Mouse (Mus musculus) cerebellum, adult 2 months (tissue): ENCODE data around the gene Sertad1.
A peak's percentile ranks its signal among the peaks of the same experiment; 100 is the strongest.

Experiments
- CTCF ChIP-seq: fragments of 200-500 bp; IDR thresholded peaks from 2 replicates; pipeline ENCODE4 v1.5.1; 2011; ENCODE audit warnings: low read depth, mild to moderate bottlenecking, control low read depth, low read length, moderate library complexity, borderline replicate concordance; ENCODE audit not compliant: insufficient read depth
- POLR2A ChIP-seq: fragments of 200-500 bp; IDR thresholded peaks from 2 replicates; pipeline ENCODE4 v1.6.1; 2011; ENCODE audit warnings: low read length, control low read depth, borderline replicate concordance; ENCODE audit not compliant: insufficient read depth

GRCm38 (mm10) chr7:27473156-27473834 is 13.4 kb upstream of the Sertad1 start, which contains the start of gene Sertad3:
- TF ChIP-seq CTCF (no peak), POLR2A (peak; percentile 50; the same call in 1 of the 2 replicates)
